Mouse (Mus musculus): ENCODE measurements at regions not wholly inside any gene's neighbourhood (a gene's known extent, or its start where the extent isn't known, plus 50 kb on each side); places are given as distances from the start of the nearest gene placed in this dataset.

GRCm38 (mm10) chr17:84879146-84879545 is 77.4 kb upstream of the Ppm1b start:
- no peaks in the 10 kb centered on the region for H3K36me3 ChIP-seq (ENCODE audit: control insufficient read depth, insufficient read depth, low read length)
- no peak for TF ChIP-seq POLR2A (IDR thresholded peaks at IDR 0.05; ENCODE audit: low read depth, low read length)
- no peak for DNase-seq (ENCODE audit: low read depth in 1 of 2, low spot score in 2 of 2)
- no peaks in the 10 kb centered on the region for H3K4me1 ChIP-seq (ENCODE audit: control insufficient read depth, insufficient read depth, insufficient read length)
- H3K27ac ChIP-seq (ENCODE audit: insufficient read depth, low read length): no peak overlapping the region
- WGBS: 91% methylated on average over 10 of the region's 10 CpGs
- no peaks in the 10 kb centered on the region for H3K27me3 ChIP-seq (ENCODE audit: control insufficient read depth, insufficient read depth, low read length)
- H3K4me3 ChIP-seq (ENCODE audit: extremely low read depth, insufficient read depth, insufficient read length): no peak overlapping the region

DNA sequence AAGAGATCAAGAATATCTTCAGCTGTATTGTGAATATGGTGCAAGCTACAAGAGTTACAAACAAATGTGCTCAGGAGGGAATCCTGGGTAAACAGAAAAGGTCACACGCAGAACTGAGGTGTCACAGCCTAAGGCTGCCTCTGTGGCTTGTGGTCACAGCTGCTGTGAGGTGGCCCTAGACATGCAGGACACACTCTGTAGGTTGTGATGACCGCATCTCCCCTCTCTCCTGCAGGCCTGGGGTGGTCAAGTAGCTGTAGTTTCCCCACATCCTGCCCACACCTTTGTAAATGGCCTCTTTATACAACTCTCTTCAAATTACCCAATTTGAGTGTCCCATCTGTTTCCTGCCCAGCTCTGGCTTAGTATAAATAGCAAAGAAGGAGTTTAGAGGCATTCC is 75.6 kb upstream of the Ppm1b start:
- Histone ChIP-seq H3K36me3 (ENCODE audit: control insufficient read depth, insufficient read depth, low read length) (no peaks in the 10 kb centered on the region), H3K4me3 (ENCODE audit: extremely low read depth, insufficient read depth, insufficient read length) (no peak overlapping the region), H3K27me3 (ENCODE audit: control insufficient read depth, insufficient read depth, low read length) (no peaks in the 10 kb centered on the region), H3K4me1 (ENCODE audit: control insufficient read depth, insufficient read depth, insufficient read length) (no peaks in the 10 kb centered on the region), H3K27ac (ENCODE audit: insufficient read depth, low read length) (no peak overlapping the region)
- no peak for DNase-seq (ENCODE audit: low read depth in 1 of 2, low spot score in 2 of 2)
- TF ChIP-seq POLR2A (IDR thresholded peaks at IDR 0.05; ENCODE audit: low read depth, low read length) (no peak), CTCF (IDR thresholded peaks at IDR 0.05; ENCODE audit: extremely low read depth, insufficient read depth, insufficient read length, insufficient replicate concordance) (no peak)
- 18% methylated on average over 2 of the region's 2 CpGs for WGBS

DNA sequence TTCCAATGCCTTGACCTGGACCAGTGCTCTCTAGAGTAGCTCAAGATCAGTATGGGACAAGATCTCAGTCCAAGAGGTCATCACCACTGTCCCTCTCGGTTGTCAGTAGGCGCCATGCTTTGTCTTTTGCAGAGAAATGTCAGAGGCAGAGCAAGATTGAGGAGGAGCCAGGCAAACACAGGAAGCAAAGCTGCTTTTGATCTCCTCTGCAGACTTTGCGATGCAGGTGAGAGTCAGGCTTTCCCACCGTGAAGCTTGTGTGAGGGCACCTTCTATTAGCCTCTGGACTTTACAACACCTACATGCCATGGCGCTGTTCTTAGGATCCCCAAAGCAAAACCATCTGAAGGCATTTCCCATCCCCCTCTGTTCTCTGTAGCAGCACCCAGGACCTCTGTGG is 68.0 kb upstream of the Ppm1b start:
- DNase-seq (ENCODE audit: low read depth in 1 of 2, low spot score in 2 of 2): no peak
- TF ChIP-seq POLR2A (IDR thresholded peaks at IDR 0.05; ENCODE audit: low read depth, low read length): no peak
- H3K4me3 ChIP-seq (ENCODE audit: extremely low read depth, insufficient read depth, insufficient read length): no peak overlapping the region
- 77% methylated on average over 5 of the region's 5 CpGs for WGBS
- no peak overlapping the region for H3K27ac ChIP-seq (ENCODE audit: insufficient read depth, low read length)
- no peaks in the 10 kb centered on the region for H3K36me3 ChIP-seq (ENCODE audit: control insufficient read depth, insufficient read depth, low read length)
- no peaks in the 10 kb centered on the region for H3K4me1 ChIP-seq (ENCODE audit: control insufficient read depth, insufficient read depth, insufficient read length)
- H3K27me3 ChIP-seq (ENCODE audit: control insufficient read depth, insufficient read depth, low read length): no peaks in the 10 kb centered on the region

DNA sequence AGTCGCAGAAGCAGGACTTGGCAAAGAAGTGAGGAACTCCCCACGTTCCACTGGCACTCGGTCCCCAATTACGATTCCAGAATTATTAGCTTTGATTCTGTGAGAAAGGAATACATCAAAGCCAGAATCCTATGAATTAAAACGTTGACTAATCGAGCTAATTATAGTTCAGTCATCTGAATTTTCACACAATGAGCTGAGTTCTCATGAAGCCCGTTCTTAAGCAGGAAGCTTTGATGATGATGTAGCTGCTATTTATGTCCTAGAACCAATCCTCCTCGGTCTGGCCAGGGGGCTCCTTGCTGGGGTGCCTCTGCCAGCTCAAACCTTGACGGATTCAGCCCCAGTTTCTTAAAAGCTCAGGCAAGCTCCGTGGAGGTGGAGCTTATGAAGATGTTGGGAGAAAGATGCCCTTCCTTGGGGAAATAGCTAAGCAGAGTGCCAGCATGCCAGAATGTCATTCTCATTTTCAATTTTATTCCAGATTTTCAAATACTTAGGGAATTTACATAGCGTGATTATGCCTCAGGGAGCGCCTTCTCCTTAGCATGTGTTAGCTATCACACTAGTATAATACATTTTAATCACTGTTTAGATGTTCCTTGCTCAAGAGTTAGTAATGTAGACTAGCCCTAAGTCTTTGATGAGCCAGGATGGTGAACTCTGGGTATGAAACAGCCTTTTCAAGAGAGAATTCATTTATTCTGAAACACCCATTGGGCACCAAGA is 65.5 kb upstream of the Ppm1b start:
- H3K4me3 ChIP-seq (ENCODE audit: extremely low read depth, insufficient read depth, insufficient read length): no peak overlapping the region
- 68% methylated on average over 12 of the region's 12 CpGs for WGBS
- TF ChIP-seq POLR2A (IDR thresholded peaks at IDR 0.05; ENCODE audit: low read depth, low read length) (no peak), CTCF (IDR thresholded peaks at IDR 0.05; ENCODE audit: extremely low read depth, insufficient read depth, insufficient read length, insufficient replicate concordance) (no peak)
- no peaks in the 10 kb centered on the region for H3K4me1 ChIP-seq (ENCODE audit: control insufficient read depth, insufficient read depth, insufficient read length)
- DNase-seq (ENCODE audit: low read depth in 1 of 2, low spot score in 2 of 2): no peak
- H3K27me3 ChIP-seq (ENCODE audit: control insufficient read depth, insufficient read depth, low read length): no peaks in the 10 kb centered on the region
- H3K27ac ChIP-seq (ENCODE audit: insufficient read depth, low read length): no peak overlapping the region
- H3K36me3 ChIP-seq (ENCODE audit: control insufficient read depth, insufficient read depth, low read length): no peaks in the 10 kb centered on the region

GRCm38 (mm10) chr17:84893273-84894033 is 63.1 kb upstream of the Ppm1b start:
- H3K4me1 ChIP-seq (ENCODE audit: control insufficient read depth, insufficient read depth, insufficient read length): no peaks in the 10 kb centered on the region
- no peaks in the 10 kb centered on the region for H3K36me3 ChIP-seq (ENCODE audit: control insufficient read depth, insufficient read depth, low read length)
- DNase-seq (ENCODE audit: low read depth in 1 of 2, low spot score in 2 of 2): no peak
- TF ChIP-seq POLR2A (IDR thresholded peaks at IDR 0.05; ENCODE audit: low read depth, low read length) (no peak), CTCF (IDR thresholded peaks at IDR 0.05; ENCODE audit: extremely low read depth, insufficient read depth, insufficient read length, insufficient replicate concordance) (no peak)
- H3K27me3 ChIP-seq (ENCODE audit: control insufficient read depth, insufficient read depth, low read length): no peaks in the 10 kb centered on the region
- H3K27ac ChIP-seq (ENCODE audit: insufficient read depth, low read length): no peak overlapping the region
- WGBS: 80% methylated on average over 16 of the region's 16 CpGs
- H3K4me3 ChIP-seq (ENCODE audit: extremely low read depth, insufficient read depth, insufficient read length): no peak overlapping the region

DNA sequence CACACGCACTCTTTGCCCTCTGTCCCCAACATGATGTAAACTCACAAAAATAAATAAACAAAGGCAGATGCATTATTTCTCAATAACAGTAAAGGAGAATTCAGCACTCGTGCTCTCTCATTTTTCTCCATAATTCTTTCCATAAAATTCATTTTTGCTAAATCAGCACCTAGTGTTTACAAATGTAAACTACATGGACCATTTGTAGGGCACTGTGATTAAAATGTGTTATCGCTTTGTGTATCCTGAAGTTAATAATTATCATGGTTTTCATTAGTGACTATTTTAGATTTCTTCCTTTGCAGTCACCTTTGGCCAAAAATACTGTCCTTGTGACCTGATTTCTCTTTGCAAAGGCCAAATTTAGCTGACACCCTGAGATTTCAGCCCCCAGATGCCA is 61.0 kb upstream of the Ppm1b start:
- Histone ChIP-seq H3K27ac (ENCODE audit: insufficient read depth, low read length) (no peak overlapping the region), H3K36me3 (ENCODE audit: control insufficient read depth, insufficient read depth, low read length) (no peaks in the 10 kb centered on the region), H3K4me3 (ENCODE audit: extremely low read depth, insufficient read depth, insufficient read length) (no peak overlapping the region), H3K4me1 (ENCODE audit: control insufficient read depth, insufficient read depth, insufficient read length) (no peaks in the 10 kb centered on the region), H3K27me3 (ENCODE audit: control insufficient read depth, insufficient read depth, low read length) (no peaks in the 10 kb centered on the region)
- WGBS: 92% methylated on average over 3 of the region's 3 CpGs
- no peak for DNase-seq (ENCODE audit: low read depth in 1 of 2, low spot score in 2 of 2)
- no peak for TF ChIP-seq POLR2A (IDR thresholded peaks at IDR 0.05; ENCODE audit: low read depth, low read length)
- TF ChIP-seq CTCF (IDR thresholded peaks at IDR 0.05; ENCODE audit: extremely low read depth, insufficient read depth, insufficient read length, insufficient replicate concordance): no peak

DNA sequence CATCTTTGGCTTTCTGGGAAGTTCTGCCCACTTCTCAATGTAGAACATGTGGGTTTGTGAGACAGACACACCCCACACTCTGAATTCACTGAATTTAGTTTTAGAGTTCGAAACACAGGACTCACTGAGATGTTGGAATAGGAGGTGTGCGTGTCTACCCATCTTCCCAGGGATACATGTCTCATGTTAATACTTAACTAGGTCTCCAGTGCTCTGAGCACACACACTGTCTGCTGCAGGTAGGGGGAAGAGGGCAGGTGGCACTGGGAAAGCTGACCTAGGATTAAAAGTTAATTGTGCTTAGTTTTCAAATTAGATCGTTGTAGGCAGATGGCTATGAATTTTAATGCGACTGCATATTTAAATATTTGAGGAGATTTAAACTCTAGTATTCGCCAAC is 60.0 kb upstream of the Ppm1b start:
- TF ChIP-seq POLR2A (IDR thresholded peaks at IDR 0.05; ENCODE audit: low read depth, low read length) (no peak), CTCF (IDR thresholded peaks at IDR 0.05; ENCODE audit: extremely low read depth, insufficient read depth, insufficient read length, insufficient replicate concordance) (no peak)
- DNase-seq (ENCODE audit: low read depth in 1 of 2, low spot score in 2 of 2): no peak
- no peak overlapping the region for H3K4me3 ChIP-seq (ENCODE audit: extremely low read depth, insufficient read depth, insufficient read length)
- no peaks in the 10 kb centered on the region for H3K27me3 ChIP-seq (ENCODE audit: control insufficient read depth, insufficient read depth, low read length)
- 91% methylated on average over 5 of the region's 5 CpGs for WGBS
- H3K36me3 ChIP-seq (ENCODE audit: control insufficient read depth, insufficient read depth, low read length): no peaks in the 10 kb centered on the region
- H3K4me1 ChIP-seq (ENCODE audit: control insufficient read depth, insufficient read depth, insufficient read length): no peaks in the 10 kb centered on the region
- H3K27ac ChIP-seq (ENCODE audit: insufficient read depth, low read length): no peak overlapping the region
